Mouse (Mus musculus) embryonic fibroblast, embryonic 13.5 days (primary cell): Measurements from ENCODE around the gene Klra6.

Experiments
- CTCF ChIP-seq: IDR thresholded peaks from 2 replicates; pipeline ENCODE4 v1.5.1; 2011; ENCODE audit warnings: mild to moderate bottlenecking, control low read depth, low read length, moderate library complexity, borderline replicate concordance; ENCODE audit not compliant: insufficient read depth
- POLR2A ChIP-seq: IDR thresholded peaks from 2 replicates; pipeline ENCODE4 v1.6.1; 2011; ENCODE audit warnings: low read depth, mild to moderate bottlenecking, control low read depth, low read length, moderate library complexity

- TF ChIP-seq CTCF = no peak
- TF ChIP-seq POLR2A = no peak
Measured at GRCm38 (mm10) chr6:130026854-130027253, at the start of gene Klra6.
